Mouse (Mus musculus) CH12.LX (cell line): ENCODE results near the gene Tulp1. TPM values are rescaled to one million over a fixed set of nuclear protein-coding genes. Genes with fewer than 3 reads are reported as not detected.

Source experiments
- DNase-seq: peaks from one replicate; pipeline ENCODE4 v3.0.0-alpha.2; 2013; ENCODE audit errors: extremely low read depth
- H3K27ac ChIP-seq: 2 replicates; pipeline ENCODE4 v1.5.1; 2012; ENCODE audit warnings: low read depth, mild to moderate bottlenecking, control low read depth, moderate library complexity; ENCODE audit not compliant: insufficient read depth
- H3K27me3 ChIP-seq: replicated peaks from 2 replicates; pipeline ENCODE3; 2012; ENCODE audit warnings: inconsistent platforms
- H3K36me3 ChIP-seq, 2 experiments: replicated peaks in 1 of 2; 2 replicates each; pipeline versions ENCODE3 to v1.6.1; 2012; ENCODE audit warnings: inconsistent platforms in 1 of 2, low read length in 1 of 2, mild to moderate bottlenecking in 1 of 2, mixed read lengths in 1 of 2, moderate library complexity in 1 of 2; ENCODE audit not compliant: control insufficient read depth in 1 of 2, insufficient read depth in 1 of 2
- H3K4me1 ChIP-seq, 2 experiments: 2 replicates each; pipeline ENCODE4 v1.6.1; 2012; ENCODE audit warnings: inconsistent platforms in 1 of 2, moderate library complexity in 1 of 2; ENCODE audit not compliant: insufficient read depth in 2 of 2, control insufficient read depth in 1 of 2
- H3K4me2 ChIP-seq: 2 replicates; pipeline ENCODE4 v1.6.1; 2012; ENCODE audit warnings: low read depth, mild to moderate bottlenecking, control low read depth; ENCODE audit not compliant: poor library complexity, insufficient read depth, severe bottlenecking
- H3K4me3 ChIP-seq, 3 experiments: fragments of 150-350 bp in 1 of 3; sonication (generic) in 1 of 3; replicated peaks in 1 of 3; 2 replicates each; pipeline versions ENCODE3 to v1.5.1; 2011 to 2012; ENCODE audit warnings: low read depth in 2 of 3, low read length in 2 of 3, mild to moderate bottlenecking in 2 of 3, moderate library complexity in 2 of 3, control low read depth in 1 of 3, improper control_type of control experiment in 1 of 3, inconsistent platforms in 1 of 3, mixed read lengths in 1 of 3; ENCODE audit not compliant: poor library complexity in 1 of 3
- H3K79me2 ChIP-seq: replicated peaks from 2 replicates; pipeline ENCODE4 v1.6.1; 2012; ENCODE audit warnings: mild to moderate bottlenecking, moderate library complexity; ENCODE audit not compliant: control insufficient read depth, poor library complexity, insufficient read depth, severe bottlenecking; ENCODE audit errors: extremely low read depth
- H3K9ac ChIP-seq: 2 replicates; pipeline ENCODE4 v1.6.1; 2012; ENCODE audit warnings: low read depth, mild to moderate bottlenecking, control low read depth, moderate library complexity; ENCODE audit not compliant: insufficient read depth
- H3K9me3 ChIP-seq: replicated peaks from 2 replicates; pipeline ENCODE3; 2012; ENCODE audit warnings: low read length, inconsistent platforms, mixed read lengths
- BHLHE40 ChIP-seq: IDR thresholded peaks from 2 replicates; pipeline ENCODE4 v1.6.1; 2011; ENCODE audit warnings: mild to moderate bottlenecking, low read depth, low read length, improper control_type of control experiment
- CHD1 ChIP-seq: IDR thresholded peaks from 2 replicates; pipeline ENCODE4 v1.6.1; 2012; ENCODE audit warnings: low read depth, low read length, improper control_type of control experiment, inconsistent platforms
- CHD2 ChIP-seq: IDR thresholded peaks from 2 replicates; pipeline ENCODE4 v1.6.1; 2011; ENCODE audit warnings: low read length, improper control_type of control experiment
- CTCF ChIP-seq, 2 experiments: IDR thresholded peaks in 1 of 2; conservative IDR thresholded peaks in 1 of 2; 2 replicates each; pipeline ENCODE4 v1.5.1; 2011 to 2012; ENCODE audit warnings: low read depth in 2 of 2, low read length in 2 of 2, improper control_type of control experiment in 1 of 2, inconsistent platforms in 1 of 2, mild to moderate bottlenecking in 1 of 2, moderate library complexity in 1 of 2
- E2F4 ChIP-seq: IDR thresholded peaks from 2 replicates; pipeline ENCODE4 v1.6.1; 2011; ENCODE audit warnings: low read depth, low read length, improper control_type of control experiment; ENCODE audit not compliant: insufficient replicate concordance
- ELF1 ChIP-seq: IDR thresholded peaks from 2 replicates; pipeline ENCODE4 v1.6.1; 2014; ENCODE audit warnings: low read depth, mild to moderate bottlenecking, inconsistent platforms, low read length, improper control_type of control experiment
- ETS1 ChIP-seq: conservative IDR thresholded peaks from 2 replicates; pipeline ENCODE4 v1.6.1; 2012; ENCODE audit warnings: low read depth, mild to moderate bottlenecking, inconsistent platforms, low read length, improper control_type of control experiment, moderate library complexity
- GABPA ChIP-seq: IDR thresholded peaks from 2 replicates; pipeline ENCODE4 v1.6.1; 2012; ENCODE audit warnings: low read depth, low read length, improper control_type of control experiment, inconsistent platforms; ENCODE audit not compliant: insufficient replicate concordance
- HCFC1 ChIP-seq: IDR thresholded peaks from 2 replicates; pipeline ENCODE4 v1.6.1; 2012; ENCODE audit warnings: low read depth, mild to moderate bottlenecking, inconsistent platforms, low read length, improper control_type of control experiment
- IRF4 ChIP-seq: IDR thresholded peaks from 2 replicates; pipeline ENCODE4 v1.6.1; 2014; ENCODE audit warnings: low read depth, mild to moderate bottlenecking, inconsistent platforms, low read length, improper control_type of control experiment
- JUN ChIP-seq: IDR thresholded peaks from 2 replicates; pipeline ENCODE4 v1.6.1; 2011; ENCODE audit warnings: low read depth, mild to moderate bottlenecking, low read length, improper control_type of control experiment, moderate library complexity; ENCODE audit not compliant: insufficient read depth
- KAT2A ChIP-seq: IDR thresholded peaks from 2 replicates; pipeline ENCODE4 v1.6.1; 2012; ENCODE audit warnings: low read length, improper control_type of control experiment, inconsistent platforms; ENCODE audit not compliant: insufficient replicate concordance
- MAX ChIP-seq: IDR thresholded peaks from 2 replicates; pipeline ENCODE4 v1.6.1; 2011; ENCODE audit warnings: low read length, improper control_type of control experiment
- MAZ ChIP-seq: IDR thresholded peaks from 2 replicates; pipeline ENCODE4 v1.6.1; 2012; ENCODE audit warnings: low read depth, mild to moderate bottlenecking, inconsistent platforms, low read length, improper control_type of control experiment, moderate library complexity
- MEF2A ChIP-seq: IDR thresholded peaks from 2 replicates; pipeline ENCODE4 v1.6.1; 2014; ENCODE audit warnings: low read depth, mild to moderate bottlenecking, inconsistent platforms, low read length, improper control_type of control experiment, borderline replicate concordance
- MXI1 ChIP-seq: IDR thresholded peaks from 2 replicates; pipeline ENCODE4 v1.6.1; 2011; ENCODE audit warnings: mild to moderate bottlenecking, low read depth, low read length, improper control_type of control experiment
- NELFE ChIP-seq: IDR thresholded peaks from 2 replicates; pipeline ENCODE4 v1.6.1; 2011; ENCODE audit warnings: low read depth, low read length, improper control_type of control experiment
- NRF1 ChIP-seq: IDR thresholded peaks from 2 replicates; pipeline ENCODE4 v1.6.1; 2014; ENCODE audit warnings: low read depth, mild to moderate bottlenecking, inconsistent platforms, low read length, improper control_type of control experiment, moderate library complexity
- PAX5 ChIP-seq: IDR thresholded peaks from 2 replicates; pipeline ENCODE4 v1.6.1; 2012; ENCODE audit warnings: low read length, inconsistent platforms, mixed read lengths
- POLR2A ChIP-seq: IDR thresholded peaks from 2 replicates; pipeline ENCODE4 v1.6.1; 2011; ENCODE audit warnings: low read depth, mild to moderate bottlenecking, improper control_type of control experiment, low read length
- POLR2AphosphoS2 ChIP-seq: IDR thresholded peaks from 2 replicates; pipeline ENCODE4 v1.6.1; 2011; ENCODE audit warnings: low read depth, low read length, improper control_type of control experiment
- RAD21 ChIP-seq: IDR thresholded peaks from 2 replicates; pipeline ENCODE4 v1.6.1; 2011; ENCODE audit warnings: low read depth, mild to moderate bottlenecking, low read length, improper control_type of control experiment, moderate library complexity
- RCOR1 ChIP-seq: conservative IDR thresholded peaks from 2 replicates; pipeline ENCODE4 v1.6.1; 2012; ENCODE audit warnings: low read depth, mild to moderate bottlenecking, inconsistent platforms, low read length, improper control_type of control experiment
- SIN3A ChIP-seq: IDR thresholded peaks from 2 replicates; pipeline ENCODE4 v1.6.1; 2012; ENCODE audit warnings: low read length, improper control_type of control experiment, inconsistent platforms
- SMC3 ChIP-seq: IDR thresholded peaks from 2 replicates; pipeline ENCODE4 v1.6.1; 2011; ENCODE audit warnings: low read depth, low read length, improper control_type of control experiment
- TBP ChIP-seq: conservative IDR thresholded peaks from 2 replicates; pipeline ENCODE4 v1.6.1; 2011; ENCODE audit warnings: low read depth, low read length, improper control_type of control experiment
- TCF12 ChIP-seq: IDR thresholded peaks from 2 replicates; pipeline ENCODE4 v1.6.1; 2014; ENCODE audit warnings: low read depth, mild to moderate bottlenecking, inconsistent platforms, low read length, improper control_type of control experiment
- UBTF ChIP-seq: IDR thresholded peaks from 2 replicates; pipeline ENCODE4 v1.6.1; 2012; ENCODE audit warnings: low read depth, mild to moderate bottlenecking, inconsistent platforms, low read length, improper control_type of control experiment, moderate library complexity
- USF1 ChIP-seq: IDR thresholded peaks from 2 replicates; pipeline ENCODE4 v1.6.1; 2014; ENCODE audit warnings: low read depth, mild to moderate bottlenecking, inconsistent platforms, low read length, improper control_type of control experiment
- USF2 ChIP-seq: conservative IDR thresholded peaks from 2 replicates; pipeline ENCODE4 v1.6.1; 2011; ENCODE audit warnings: low read depth, low read length, improper control_type of control experiment
- ZC3H11A ChIP-seq: IDR thresholded peaks from 2 replicates; pipeline ENCODE4 v1.6.1; 2012; ENCODE audit warnings: low read depth, mild to moderate bottlenecking, inconsistent platforms, low read length, improper control_type of control experiment
- ZKSCAN1 ChIP-seq: IDR thresholded peaks from 2 replicates; pipeline ENCODE4 v1.6.1; 2012; ENCODE audit warnings: low read depth, inconsistent platforms, low read length, improper control_type of control experiment, borderline replicate concordance
- ZMIZ1 ChIP-seq: IDR thresholded peaks from 2 replicates; pipeline ENCODE4 v1.6.1; 2012; ENCODE audit warnings: low read depth, mild to moderate bottlenecking, inconsistent platforms, low read length, improper control_type of control experiment
- dilution Hi-C: fragments of 300-500 bp; cut with MboI; formaldehyde crosslinking; loops from 2 replicates; pipeline ENCODE4 v1.14.3; 2020; ENCODE audit warnings: low sequenced_read_pairs; ENCODE audit not compliant: extremely low pct_unique_long_range_greater_than_20kb, extremely low pct_ligation_motif_present
- in situ Hi-C: fragments of 300-500 bp; cut with MboI; formaldehyde crosslinking; loops from 3 replicates; pipeline ENCODE4 v1.14.3; 2019; ENCODE audit warnings: low sequenced_read_pairs, low pct_ligation_motif_present, low pct_unique_long_range_greater_than_20kb, mixed read lengths
- polyA plus RNA-seq: library from polyadenylated mRNA; unstranded; fragments of >175 nt; gene quantifications from 2 replicates; pipeline ENCODE4 v1.2.1, GENCODE M21; 2012; ENCODE audit warnings: low read depth; ENCODE audit not compliant: insufficient read length
- total RNA-seq, 2 experiments: library from RNA; depleted of rRNA; stranded (reverse); fragments of 300-350 nt in 1 of 2; fragments of >200 nt in 1 of 2; gene quantifications; 2 replicates each; pipeline ENCODE4 v1.2.3; 2012 to 2014

Tulp1 gene
- total and polyA plus RNA-seq, 3 experiments = not detected

DNA sequence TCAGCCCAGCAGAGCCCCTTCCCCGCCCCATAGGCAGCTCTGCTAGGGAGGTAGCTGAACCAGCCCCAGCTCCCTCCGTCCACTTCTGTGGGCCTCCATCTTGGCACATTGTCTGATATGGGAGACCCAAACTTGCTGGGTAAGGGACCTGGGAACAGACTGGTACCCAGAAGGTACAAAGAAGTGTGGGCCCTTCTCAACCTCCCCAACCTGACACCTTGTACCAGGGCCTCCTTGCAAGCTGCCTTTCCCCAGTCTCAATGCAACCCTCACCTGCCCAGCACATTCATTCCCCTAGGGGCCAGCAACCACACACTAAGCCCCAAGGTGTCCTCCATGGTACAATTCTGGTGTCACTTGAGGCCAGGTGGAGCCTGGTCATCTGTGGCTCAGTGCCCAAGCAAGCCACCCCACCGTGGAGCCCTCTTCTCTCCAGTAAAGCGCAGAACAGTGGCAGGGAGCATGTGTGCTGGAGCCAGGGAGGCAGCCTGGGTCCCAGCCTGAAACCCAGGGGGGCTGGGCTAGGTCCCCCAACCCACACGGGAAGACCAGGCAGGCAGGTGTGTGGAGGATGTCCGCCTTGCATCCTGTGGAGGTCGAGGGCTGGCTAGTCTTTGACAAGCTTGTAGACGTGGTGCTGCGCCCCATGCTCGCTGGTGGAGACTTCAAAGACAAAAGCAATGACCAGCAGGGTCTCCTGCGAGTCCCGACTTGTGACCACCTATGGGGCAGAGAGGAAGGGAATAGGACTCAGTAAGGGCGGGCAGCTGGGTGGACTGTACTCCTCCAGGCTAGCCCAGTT is 32.7 kb downstream of the Tulp1 start (continued):
- TF ChIP-seq USF2 (no peak), BHLHE40 (no peak), MXI1 (no peak), KAT2A (no peak), IRF4 (no peak), CTCF (conservative IDR thresholded peaks at IDR 0.05 in 1 of 2, IDR thresholded peaks at IDR 0.05 in 1 of 2; ENCODE audit: low read depth in 2 of 2, low read length in 2 of 2) (no peak), PAX5 (no peak), POLR2AphosphoS2 (peak; percentile 77; the same call in 1 of the 2 replicates), USF1 (no peak), ELF1 (no peak), NRF1 (no peak), NELFE (0 out of 2 replicates have a peak, but pooled peaks have one; percentile 17)

DNA sequence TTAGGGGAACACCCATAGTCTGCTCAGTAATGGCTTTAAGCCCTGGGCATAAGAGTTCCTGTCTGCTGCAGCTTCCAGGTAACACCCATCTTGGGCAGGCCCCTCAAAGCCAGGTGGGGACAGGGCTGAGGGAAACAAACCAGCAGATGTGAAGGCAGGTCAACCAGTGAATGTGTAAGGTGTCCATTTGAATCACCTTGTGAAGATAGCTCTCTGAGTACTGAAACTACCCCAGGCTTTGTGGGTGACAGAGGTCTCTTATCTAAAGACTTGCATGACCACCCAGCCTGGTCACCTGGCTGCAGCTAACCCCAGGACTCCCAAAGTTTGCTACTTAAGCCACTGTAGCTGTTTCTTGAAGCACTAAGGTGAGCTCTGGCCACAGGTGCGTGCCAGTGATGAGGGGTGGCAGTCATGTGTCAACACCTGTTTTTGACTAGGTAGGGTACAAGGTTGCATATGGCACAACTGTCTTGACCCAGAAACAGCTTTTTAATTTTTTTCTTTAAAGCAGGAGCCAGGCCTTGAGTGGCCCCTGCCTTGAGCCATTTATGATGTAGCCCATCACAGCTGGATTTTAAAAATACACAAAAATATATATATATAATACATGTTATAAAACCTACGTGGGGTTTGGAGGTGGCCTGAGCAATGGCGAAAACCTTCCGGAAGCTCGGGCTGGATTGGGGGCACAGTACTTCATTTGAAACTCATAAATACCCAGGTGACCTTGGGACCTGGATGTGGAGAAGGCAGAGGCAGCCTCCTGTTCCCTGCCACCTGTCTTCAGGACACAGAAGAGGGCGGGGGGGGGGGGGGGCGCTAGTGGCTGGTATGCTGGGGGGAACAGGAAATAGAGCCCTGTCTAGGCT is 33.5 kb downstream of the Tulp1 start:
- peak overlapping the region in 1 of 3 experiments; percentile 38 for H3K4me3 ChIP-seq
- no peak overlapping the region for H3K9ac ChIP-seq
- peaks cover 15% of the 10 kb centered on the region for H3K79me2 ChIP-seq
- peaks cover 13 to 37% of the 10 kb centered on the region in 2 experiments for H3K4me1 ChIP-seq
- DNase-seq = peak; percentile 43
- in situ Hi-C loops (no loop called here), dilution Hi-C loops (no loop called here)
- H3K36me3 ChIP-seq = peaks cover 26 to 41% of the 10 kb centered on the region in 2 experiments
- no peak overlapping the region for H3K27ac ChIP-seq
- no peaks in the 10 kb centered on the region for H3K9me3 ChIP-seq
- peak overlapping the region; percentile 12; the same call in 1 of the 2 replicates for H3K4me2 ChIP-seq
- peaks cover 24% of the 10 kb centered on the region for H3K27me3 ChIP-seq
- TF ChIP-seq E2F4 = no peak
- TF ChIP-seq HCFC1 = no peak
- no peak for TF ChIP-seq MAX
- TF ChIP-seq ZMIZ1 = no peak; the same call in none of the 2 replicates
- no peak for TF ChIP-seq TCF12
- no peak for TF ChIP-seq TBP
- TF ChIP-seq RCOR1 = peak; percentile 13; the same call in 1 of the 2 replicates
- no peak for TF ChIP-seq CHD1
- TF ChIP-seq NELFE = no peak
- TF ChIP-seq ETS1 = no peak
- TF ChIP-seq SMC3 = no peak
- TF ChIP-seq ZKSCAN1 = no peak
- TF ChIP-seq UBTF = no peak
- no peak for TF ChIP-seq USF2
- TF ChIP-seq GABPA = no peak
- TF ChIP-seq CTCF (conservative IDR thresholded peaks at IDR 0.05 in 1 of 2, IDR thresholded peaks at IDR 0.05 in 1 of 2; ENCODE audit: low read depth in 2 of 2, low read length in 2 of 2) = no peak
- TF ChIP-seq CHD2 = peak; percentile 77
- TF ChIP-seq MAZ = no peak
- TF ChIP-seq RAD21 = no peak
- no peak for TF ChIP-seq IRF4
- no peak for TF ChIP-seq KAT2A
- TF ChIP-seq POLR2A = peak; percentile 58; the same call in 1 of the 2 replicates
- no peak for TF ChIP-seq ELF1
- no peak for TF ChIP-seq SIN3A
- no peak for TF ChIP-seq ZC3H11A
- TF ChIP-seq JUN = no peak
- no peak for TF ChIP-seq MEF2A
- no peak for TF ChIP-seq PAX5
